Mouse (Mus musculus) ES-CJ7 (cell line): Measurements from ENCODE around the gene Ndufa10.
A peak's percentile ranks its signal among the peaks of the same experiment; 100 is the strongest.

Experiments used
- DNase-seq: peaks from one replicate; pipeline ENCODE4 v3.0.0; 2011; ENCODE audit warnings: low read depth, low spot score

Gene Ndufa10

GRCm38 (mm10) chr1:92431420-92431819, 42.2 kb downstream of the Ndufa10 start:
- DNase-seq: peak; percentile 26

- DNase-seq: peak; percentile 62
Measured at GRCm38 (mm10) chr1:92430991-92431390, 42.7 kb downstream of the Ndufa10 start.

GRCm38 (mm10) chr1:92424714-92425113, 48.9 kb downstream of the Ndufa10 start:
- no peak for DNase-seq

- DNase-seq: no peak
Measured at GRCm38 (mm10) chr1:92405131-92405530, 68.5 kb downstream of the Ndufa10 start.

GRCm38 (mm10) chr1:92400556-92400955, 73.1 kb downstream of the Ndufa10 start:
- no peak for DNase-seq

- no peak for DNase-seq
Measured at GRCm38 (mm10) chr1:92398601-92399000, 75.1 kb downstream of the Ndufa10 start.

- no peak for DNase-seq
Measured at GRCm38 (mm10) chr1:92397511-92398051, 76.1 kb downstream of the Ndufa10 start.

GRCm38 (mm10) chr1:92394279-92394678, 79.4 kb downstream of the Ndufa10 start:
- DNase-seq: no peak

- no peak for DNase-seq
Measured at GRCm38 (mm10) chr1:92393166-92393565, 80.5 kb downstream of the Ndufa10 start.
